Mouse (Mus musculus): ENCODE results near the gene Cacnb4.

Gene Cacnb4

DNA sequence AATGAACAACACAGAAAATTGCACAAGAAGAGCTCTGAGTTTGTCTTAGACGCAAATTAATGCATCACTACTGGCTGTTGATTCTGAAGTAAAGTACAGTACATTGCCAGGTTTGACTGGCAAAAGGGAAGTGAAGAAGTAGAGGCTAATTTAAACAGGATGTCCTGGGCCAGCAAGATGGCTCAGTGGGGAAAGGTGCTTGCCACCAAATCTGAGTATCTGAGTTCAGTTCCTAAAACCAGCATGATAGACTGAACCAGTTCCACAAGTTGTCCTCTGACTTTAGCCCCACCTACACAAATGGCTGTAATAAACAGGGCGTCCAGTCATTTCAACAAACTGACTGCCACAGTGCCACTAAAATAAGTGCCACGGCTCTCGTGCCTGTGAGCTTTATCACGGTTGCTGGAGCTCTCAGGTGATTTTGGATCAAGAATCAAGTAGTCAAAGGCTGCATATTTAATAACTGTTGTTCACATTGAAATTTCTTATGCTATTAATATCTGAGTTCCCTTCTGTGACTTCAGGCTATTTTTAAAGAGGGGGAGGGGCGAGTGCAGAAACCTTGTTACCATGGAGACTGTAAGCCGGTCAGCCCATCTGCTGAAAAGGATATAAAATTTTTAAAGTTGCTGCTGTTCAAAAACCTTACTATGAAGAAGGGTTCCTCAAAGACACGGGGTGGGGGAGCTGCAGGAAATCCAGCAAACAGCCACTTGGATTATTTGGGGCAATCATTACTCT is 29.2 kb downstream of the Cacnb4 start:
- no peak for DNase-seq

DNA sequence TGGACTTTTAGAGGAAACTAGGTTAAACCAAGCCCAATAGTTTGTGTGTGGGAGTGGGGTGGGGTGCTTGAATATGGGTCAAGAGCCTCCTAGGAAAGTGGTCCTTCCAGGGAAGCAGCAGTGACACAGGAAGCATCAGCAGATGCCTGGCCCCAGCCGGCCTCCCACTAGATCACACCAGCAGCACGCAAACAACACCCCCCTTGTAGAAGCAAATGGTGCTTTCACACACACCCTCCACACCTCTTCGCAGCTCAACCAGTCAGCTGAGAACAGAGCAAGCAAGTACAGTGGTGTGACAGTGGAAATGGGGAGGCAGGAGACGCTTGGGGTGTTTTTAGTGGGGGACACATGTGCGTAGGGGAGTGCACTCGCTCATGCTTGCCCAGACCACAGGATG is 33.0 kb downstream of the Cacnb4 start:
- no peak for DNase-seq

DNA sequence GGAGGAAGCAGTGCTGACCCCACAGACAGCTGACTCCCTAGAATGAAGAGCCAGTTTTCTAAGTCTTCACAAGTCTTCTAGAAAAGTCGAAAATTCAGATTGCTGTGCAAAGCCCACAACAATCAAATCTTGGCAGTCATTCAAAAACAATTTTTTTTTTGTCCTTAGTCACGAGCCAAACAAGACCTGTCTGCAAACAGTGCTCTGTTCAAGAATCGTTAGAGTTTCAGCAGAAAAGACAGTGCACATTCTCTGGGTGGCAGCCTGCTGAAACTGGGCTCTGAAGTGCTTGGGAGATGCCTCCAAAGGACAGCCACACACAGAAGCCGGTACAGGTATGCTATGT is 37.1 kb downstream of the Cacnb4 start:
- no peak for DNase-seq

DNA sequence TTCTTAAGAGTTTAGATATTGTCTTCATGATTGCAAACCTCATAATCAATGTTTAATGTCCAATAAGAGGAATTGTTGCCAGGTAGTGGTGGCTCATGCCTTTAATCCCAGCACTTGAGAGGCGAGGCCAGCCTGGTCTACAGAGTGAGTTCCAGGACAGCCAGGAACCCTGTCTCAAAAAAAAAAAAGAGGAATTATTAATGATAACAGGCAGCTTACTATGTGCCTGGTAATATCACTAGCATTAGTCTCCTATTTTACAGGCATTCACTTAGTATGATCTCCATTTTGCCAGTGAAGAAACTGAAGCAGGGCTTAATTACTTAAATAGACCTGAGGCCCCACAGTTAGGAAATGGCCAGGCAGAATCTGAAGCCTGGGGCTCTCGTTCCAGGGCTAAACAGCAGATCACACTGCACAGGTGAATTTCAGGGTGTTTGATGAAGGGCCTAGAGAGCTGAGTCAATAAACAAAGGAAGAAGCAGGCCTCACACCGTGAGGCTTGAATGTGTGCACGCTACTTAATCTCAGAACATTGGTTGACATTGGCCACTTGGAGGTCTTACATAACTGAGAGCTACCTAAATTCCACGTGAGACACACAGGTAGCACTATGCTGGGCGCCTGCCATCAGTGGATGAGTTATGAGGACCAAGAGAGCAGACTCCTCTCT is 37.6 kb downstream of the Cacnb4 start:
- DNase-seq: peak; percentile 41

DNA sequence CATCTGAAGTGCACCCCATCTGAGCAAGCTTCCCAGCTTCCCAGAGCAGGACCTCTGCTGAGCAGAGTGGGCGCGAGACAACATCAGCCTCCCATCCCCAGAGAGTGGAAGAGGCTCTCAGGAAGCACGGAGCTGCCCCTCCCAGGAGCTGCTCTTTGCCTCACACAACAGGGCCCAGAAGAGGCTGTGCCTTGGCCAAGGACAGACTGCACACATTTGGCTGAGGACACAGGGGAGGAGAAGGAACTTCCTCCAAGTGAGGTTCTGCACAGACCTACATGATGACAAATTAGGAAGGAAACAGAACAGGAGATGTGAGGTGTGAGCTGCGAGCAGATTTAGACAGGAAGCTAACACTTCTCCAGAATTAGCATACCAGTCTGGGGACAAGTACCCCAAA is 38.4 kb downstream of the Cacnb4 start:
- peak; percentile 56 for DNase-seq

DNA sequence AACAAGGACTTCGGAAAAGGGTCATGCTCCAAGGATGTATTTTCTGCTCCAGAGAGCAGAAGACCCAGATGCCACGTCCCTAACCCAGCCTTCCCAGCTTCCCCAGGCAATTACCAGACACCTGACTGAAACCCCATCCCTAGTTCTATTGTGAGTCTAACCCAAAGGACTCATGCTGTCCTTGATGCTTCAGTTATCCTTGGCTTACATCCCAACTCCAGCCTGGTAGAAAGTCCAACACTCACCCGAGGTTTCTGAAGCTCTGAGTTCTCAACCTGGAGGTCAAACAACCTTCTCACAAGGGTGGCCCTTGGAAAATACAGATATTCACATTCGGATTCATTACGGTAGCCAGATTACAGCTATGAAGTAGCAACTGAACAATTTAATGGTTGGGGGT is 40.6 kb downstream of the Cacnb4 start:
- no peak for DNase-seq

DNA sequence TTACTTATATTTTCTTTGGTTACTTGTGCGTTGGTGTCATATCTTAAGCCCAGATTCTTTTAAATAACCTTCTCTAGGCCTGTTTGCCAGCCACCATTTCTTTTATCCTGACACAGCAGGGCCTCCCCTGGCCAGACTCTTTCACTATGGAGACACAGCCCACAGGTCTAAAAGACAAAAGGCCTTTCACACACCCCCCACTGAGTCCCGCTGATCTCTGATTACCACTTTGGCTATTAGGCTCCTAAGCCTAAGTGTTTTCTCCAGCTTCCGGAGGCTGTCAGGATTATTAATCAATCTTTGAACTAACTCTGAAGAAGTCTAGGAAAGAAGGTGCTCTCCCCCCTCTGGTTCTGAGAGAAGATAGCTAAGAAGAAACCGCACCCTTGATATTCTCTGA is 41.3 kb downstream of the Cacnb4 start:
- no peak for DNase-seq

DNA sequence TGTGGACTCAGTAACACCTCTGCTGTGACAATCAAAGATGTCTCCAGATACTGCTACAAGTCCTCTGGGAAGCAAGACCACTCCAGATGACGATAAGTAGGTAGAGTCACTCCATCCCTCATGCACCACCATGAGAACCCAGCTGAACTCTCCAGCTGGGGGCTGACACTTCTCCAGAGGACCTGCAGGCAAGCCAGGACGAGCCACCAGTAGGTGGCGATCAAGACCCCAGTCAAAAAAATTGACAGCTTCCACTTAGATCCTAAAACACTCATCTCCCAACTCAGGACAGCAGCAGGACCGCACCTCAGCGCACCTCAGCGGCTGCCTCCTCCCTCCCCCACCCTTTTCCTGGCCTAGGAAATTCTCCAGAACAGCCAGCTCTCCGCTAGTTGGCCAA is 43.8 kb downstream of the Cacnb4 start:
- DNase-seq: peak; percentile 74

DNA sequence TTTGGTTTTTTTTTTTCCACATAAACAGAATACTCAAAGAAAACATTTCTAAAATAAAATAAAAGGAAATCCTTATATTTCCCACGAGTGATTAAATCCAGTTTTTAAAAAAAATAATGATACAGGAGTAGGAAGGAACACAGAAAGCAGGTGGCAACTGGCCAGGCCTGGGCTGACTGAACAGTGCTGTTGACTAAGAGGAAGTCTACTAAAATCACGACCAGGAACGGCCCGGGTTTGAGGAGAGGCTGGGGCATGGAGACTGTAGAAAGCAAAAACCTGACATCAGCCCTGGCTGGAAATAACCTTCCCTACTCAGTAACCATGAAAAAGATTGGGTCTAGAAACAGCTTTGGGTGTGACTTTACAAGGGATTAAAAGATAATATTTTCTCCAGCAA is 48.4 kb downstream of the Cacnb4 start:
- DNase-seq: no peak

DNA sequence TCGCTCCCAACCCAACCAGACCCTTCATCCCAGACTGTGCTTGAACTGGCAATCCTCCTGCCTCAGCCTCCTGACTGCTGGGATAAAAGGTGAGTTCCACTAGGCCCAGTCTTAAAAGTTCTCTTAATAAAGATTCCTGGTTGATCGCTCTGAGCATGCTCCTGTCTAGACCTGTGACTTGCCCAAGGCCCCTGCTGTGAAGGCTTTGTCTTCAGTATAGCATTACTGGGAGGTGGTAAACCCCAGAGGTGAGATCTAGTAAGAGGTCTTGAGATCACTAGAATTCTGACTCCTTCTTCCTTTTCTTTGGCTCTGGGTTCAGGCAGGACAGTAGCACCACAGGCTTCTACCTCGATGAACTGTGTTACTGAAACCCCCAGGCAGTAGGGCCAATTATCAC is 50.4 kb downstream of the Cacnb4 start:
- DNase-seq: no peak

DNA sequence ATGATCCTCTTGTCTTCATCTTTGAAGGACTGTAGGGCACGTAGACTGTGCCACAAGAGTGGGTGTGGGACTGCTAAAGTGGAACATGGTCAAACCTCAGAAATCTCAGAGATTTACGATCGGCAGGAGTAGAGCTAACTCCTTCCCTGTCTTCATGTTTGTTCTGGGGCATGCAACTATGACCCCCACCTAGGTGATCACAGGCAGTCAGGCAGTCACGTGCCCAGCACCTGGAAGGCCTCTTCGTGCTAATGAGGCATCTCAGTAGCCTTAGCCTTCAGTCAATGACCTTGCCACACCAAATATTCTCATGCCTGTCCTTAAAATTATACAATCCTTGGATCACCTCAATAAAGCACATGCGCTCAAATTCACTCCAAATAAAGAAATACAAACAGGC is 50.9 kb downstream of the Cacnb4 start:
- no peak for DNase-seq

DNA sequence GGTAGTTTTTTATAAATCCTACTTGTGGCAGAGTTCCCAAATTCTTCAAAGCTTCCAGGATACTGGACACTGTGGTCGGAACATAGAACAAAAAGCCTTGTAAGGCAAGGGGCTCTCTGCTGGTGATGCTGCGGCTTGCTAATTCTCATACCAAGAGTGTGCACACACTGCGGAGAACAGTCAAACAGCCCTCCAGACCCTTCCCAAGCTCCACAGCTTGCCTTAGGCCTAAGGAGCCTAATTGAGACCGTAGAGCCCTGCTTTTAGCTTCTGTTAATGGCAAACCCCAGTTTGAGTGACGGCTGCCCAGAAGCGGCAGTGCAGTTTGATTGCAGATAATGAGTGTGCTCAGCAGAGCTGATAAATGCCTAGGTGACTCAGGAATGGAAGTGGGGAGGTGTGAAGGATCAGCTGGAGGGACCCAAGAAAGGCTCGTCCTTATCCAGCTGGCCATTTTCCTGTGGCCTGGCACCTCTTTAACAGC is 52.7 kb downstream of the Cacnb4 start:
- no peak for DNase-seq

DNA sequence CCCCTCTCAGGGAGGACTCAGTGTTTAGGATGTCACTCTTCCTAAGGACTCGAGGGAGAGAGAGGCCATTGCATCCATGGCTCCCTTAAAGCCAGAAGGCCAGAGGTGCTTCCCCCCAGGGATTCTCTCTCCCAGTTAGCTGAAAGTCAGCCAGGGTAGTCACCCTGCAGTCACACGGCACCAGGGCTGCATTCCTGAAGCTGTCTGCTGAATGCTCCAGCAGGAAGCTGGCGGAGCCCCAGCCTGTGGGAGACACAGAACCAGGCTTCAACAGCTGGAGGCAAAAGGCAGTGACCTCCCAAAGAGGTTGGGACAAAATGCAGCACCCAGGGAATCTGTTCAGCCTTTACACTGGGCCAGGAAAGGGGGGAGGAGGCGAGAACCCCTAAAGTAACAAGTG is 53.2 kb downstream of the Cacnb4 start:
- DNase-seq: no peak

DNA sequence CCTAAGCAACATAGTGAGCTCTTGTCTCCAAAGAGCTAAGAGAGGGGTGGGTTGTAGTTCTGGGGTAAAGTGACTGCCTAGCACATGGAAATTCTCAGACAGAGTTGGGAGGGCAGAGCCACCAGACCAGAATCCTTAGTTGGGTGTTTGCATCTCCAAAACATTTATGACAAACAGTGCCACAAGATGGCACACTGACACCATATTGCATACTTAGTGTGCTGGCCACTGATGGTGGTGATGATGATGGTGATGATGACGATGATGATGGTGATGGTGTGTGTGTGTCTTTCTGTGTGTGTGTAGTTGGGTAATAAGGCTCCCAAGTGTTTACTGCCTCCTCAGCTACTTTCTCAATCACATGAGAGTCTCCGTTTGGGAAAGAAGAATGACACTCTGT is 54.0 kb downstream of the Cacnb4 start:
- no peak for DNase-seq

DNA sequence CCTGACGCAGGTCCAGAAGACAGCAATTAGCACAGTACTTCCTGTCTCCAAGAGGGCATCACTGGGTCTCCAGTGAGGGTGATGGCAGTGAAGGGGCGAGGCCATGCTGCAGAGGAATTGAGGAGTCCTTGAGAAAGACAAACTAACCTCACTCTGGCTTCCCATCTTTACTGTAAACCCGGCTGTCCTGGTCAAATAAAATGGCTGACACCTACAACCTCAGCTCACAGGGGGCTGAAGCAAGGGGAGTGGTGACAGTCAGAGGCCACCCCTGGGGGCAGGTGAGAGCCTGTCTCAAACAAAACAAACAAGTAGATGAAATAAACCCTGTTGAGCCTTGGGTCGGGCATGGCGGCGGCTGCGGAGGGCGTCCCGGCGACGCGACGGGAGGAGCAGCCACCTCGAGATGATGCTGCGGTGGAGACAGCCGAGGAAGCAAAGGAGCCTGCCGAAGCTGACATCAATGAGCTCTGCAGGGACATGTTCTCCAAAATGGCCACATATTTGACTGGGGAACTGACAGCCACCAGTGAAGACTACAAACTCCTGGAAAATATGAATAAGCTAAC is 57.1 kb downstream of the Cacnb4 start:
- DNase-seq: no peak

DNA sequence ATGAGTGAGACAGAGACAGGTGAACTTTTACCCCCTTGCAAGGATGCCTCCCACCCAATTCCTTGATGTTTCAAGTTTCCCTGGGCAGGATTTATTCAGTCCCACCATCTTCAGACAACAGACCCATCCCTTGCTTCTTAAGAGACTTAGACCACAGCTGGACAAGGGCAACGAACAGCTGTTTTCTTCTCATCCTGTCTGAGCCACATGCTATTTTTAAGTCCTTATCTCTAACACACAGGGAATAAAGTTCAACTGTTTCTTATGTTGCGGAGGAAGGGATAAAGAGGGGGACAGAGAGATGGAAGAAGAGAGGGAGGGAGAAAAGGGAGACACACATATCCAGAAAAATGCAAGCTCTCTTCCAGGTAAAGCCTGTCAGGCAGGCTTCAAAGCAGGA is 57.8 kb downstream of the Cacnb4 start:
- no peak for DNase-seq

DNA sequence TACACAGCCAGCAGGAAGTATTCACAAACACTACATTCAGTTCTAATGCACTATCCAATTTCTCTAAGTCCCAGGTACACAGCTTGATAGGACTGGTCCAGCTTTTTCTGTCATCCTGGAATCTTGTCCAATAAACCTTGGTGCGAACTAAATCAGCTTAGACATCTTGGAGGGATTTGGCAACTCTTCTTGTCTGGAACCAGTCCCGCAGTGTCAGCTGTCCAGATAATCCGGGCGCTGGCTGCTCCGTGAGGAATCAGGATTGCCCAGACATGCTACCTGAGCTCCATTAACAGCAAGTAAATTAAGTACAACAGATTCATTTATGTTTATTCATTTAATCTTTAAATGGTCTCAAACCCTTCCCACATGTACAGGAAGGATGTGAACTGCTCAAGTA is 61.2 kb downstream of the Cacnb4 start:
- DNase-seq: peak; percentile 91

DNA sequence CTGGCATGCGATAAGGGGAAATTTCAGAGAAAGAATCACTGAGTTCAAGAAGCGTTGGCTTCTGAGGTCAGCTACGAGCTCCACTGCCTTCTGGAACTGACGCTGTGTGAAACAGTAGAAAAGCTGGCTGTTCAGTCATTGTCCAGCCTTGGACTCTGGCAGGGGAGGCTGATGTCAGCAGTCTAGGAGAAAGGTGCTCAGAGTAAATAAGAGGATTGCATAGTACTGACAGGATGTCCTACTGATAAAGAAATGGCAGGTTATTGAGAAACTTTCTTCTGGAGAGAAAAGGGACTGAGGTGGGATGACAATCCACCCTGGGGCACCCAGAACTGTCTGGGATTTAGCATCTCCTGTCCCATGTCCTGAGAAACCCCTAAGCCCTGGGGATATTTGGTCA is 62.7 kb downstream of the Cacnb4 start:
- no peak for DNase-seq

DNA sequence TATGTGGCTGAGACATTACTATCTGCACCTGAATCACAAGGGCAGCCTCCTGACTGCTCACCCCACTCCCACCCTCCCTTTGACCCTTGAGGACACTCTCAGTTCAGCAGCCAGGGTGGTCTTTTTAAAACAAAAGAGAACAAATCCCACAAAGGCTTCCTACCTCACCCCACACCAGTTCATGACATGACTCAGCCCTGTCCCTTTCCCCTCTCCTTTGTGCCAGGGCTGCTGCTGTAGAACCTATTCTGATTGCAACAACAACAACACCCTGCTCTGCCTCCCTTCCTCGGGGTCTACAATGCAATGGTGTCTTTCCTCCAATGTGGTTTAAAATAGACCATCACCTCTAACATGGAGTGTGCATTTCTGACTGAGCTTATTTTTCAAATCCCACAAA is 67.1 kb downstream of the Cacnb4 start:
- DNase-seq: no peak

DNA sequence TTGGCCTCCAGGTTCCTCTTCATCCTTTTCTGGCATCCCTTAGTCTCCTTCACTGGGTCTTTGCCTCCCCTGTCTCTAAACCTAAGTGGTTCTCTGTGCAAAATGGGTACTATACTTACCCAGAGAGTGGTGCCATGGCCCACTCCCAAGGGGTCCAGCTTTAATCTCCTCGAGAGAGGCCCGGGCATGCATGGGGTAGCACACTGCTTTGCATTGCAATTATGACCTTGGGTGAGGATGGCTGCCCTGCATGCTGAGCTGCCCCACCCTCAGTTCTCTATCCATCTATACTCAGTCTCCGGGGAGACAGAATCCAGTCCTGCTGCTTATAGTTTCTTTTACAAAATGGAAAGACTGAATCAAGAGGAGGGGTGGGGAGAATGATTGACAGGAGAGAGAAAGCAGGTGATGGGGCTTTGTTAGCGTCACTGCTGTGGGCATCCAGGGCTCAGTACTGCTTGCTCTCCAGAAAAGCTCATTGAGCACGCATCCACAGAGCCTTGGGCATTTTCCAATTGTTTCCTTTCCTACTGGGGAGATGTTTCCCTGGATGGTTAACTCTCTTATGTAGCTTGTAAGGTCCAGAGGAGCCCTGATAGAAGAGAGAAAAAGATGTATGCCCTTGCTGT is 68.7 kb downstream of the Cacnb4 start:
- no peak for DNase-seq

DNA sequence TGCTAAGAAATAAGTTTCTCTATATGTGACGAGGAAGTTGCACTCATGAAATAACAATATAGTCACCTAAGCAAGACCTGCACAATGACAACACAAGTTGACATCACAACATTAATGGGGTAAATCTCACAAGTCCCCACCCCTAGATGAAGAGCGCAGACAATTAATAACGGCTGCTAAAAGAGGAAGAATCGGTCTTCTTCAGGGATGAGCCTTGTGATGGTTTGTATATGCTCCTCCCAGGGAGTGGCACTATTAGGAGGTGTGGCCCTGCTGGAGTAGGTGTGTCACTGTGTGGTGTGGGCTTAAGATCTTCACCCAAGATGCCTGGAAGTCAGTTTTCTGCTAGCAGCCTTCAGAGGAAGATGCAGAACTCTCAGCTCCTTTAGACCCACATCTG is 70.3 kb downstream of the Cacnb4 start:
- no peak for DNase-seq

DNA sequence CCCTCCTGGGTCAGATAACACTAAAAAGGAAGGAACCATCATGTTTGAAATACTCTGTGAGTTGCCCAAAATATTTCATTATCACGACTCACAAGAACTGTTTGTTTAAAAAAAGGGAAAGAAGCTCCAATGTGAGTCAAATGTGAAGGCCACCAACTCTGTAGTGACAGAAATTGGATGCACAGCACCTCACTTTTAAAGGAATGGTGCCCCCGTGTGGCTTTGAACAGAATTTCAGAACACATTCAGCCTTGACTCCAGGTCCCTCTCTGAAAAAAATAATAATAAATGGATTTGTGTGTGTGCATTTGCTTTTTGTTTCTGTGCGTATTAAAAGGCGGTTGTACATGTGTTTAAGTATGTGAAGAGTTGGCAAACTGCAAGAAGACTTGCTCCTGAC is 71.3 kb downstream of the Cacnb4 start:
- DNase-seq: peak; percentile 73

DNA sequence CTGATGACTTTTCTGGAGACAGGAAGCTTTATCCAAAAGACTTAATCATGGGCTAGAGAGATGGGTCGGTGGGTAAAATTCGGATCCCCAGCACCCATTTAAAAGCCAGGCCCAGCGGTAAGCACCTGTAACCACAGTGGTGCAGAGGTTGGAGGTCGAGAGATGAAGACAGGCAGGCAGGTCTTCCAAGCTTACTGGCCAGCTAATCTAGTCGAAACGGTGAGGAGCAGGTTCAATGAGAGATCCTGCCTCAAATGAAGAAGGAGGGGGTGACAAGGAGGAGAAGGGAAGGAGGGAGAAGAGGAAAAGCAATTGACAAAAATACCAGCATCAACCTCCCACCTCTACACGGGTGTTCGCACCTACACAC is 72.0 kb downstream of the Cacnb4 start:
- DNase-seq: no peak

Measured in cerebellum, adult 9-11 months (tissue).